Mouse (Mus musculus) forebrain, embryonic 12.5 days (tissue): Measurements from ENCODE around the gene Nodal. TPM values are rescaled to one million over a fixed set of nuclear protein-coding genes. Genes with fewer than 3 reads are reported as not detected.
"Not testable (repeated sequence)": the region's sequence is repeated elsewhere in the genome, so short reads cannot be mapped to it uniquely, and the experiment has no call there.

Source experiments
- ATAC-seq: fragments of 200-750 bp; cut with Nextera tagmentation; 2 replicates; pipeline ENCODE4 v1.8.0; 2017; ENCODE audit warnings: moderate TSS enrichment; ENCODE audit not compliant: low FRiP score
- H3K27ac ChIP-seq: fragments of 300-500 bp; sonication (generic); 2 replicates; pipeline ENCODE4 v1.5.1; 2016; ENCODE audit warnings: mild to moderate bottlenecking
- H3K27me3 ChIP-seq: fragments of 300-500 bp; sonication (generic); 2 replicates; pipeline ENCODE4 v1.6.1; 2016; ENCODE audit warnings: mild to moderate bottlenecking
- H3K36me3 ChIP-seq: fragments of 300-500 bp; sonication (generic); replicated peaks from 2 replicates; pipeline ENCODE4 v1.6.1; 2016; ENCODE audit warnings: mild to moderate bottlenecking
- H3K4me1 ChIP-seq: fragments of 300-500 bp; sonication (generic); 2 replicates; pipeline ENCODE4 v1.6.1; 2016
- H3K4me2 ChIP-seq: fragments of 300-500 bp; sonication (generic); 2 replicates; pipeline ENCODE4 v1.6.1; 2016; ENCODE audit warnings: mild to moderate bottlenecking, moderate library complexity
- H3K4me3 ChIP-seq: fragments of 300-500 bp; sonication (generic); replicated peaks from 2 replicates; pipeline ENCODE4 v1.5.1; 2016; ENCODE audit warnings: mild to moderate bottlenecking
- H3K9ac ChIP-seq: fragments of 300-500 bp; sonication (generic); 2 replicates; pipeline ENCODE4 v1.6.1; 2016; ENCODE audit warnings: mild to moderate bottlenecking
- H3K9me3 ChIP-seq: fragments of 300-500 bp; sonication (generic); 2 replicates; pipeline ENCODE4 v1.6.1; 2016
- WGBS: fragments of 180-500 bp; shearing (Covaris S2); methylation state at CpG from one replicate; pipeline ENCODE4 v1.1.7; 2016; 5-methylcytosine and 5-hydroxymethylcytosine counted together
- polyA plus RNA-seq: library from polyadenylated mRNA; unstranded; fragments of >200 nt; fragmentation: Nextera tagmentation; extraction: Ambion mirVana; gene quantifications from 2 replicates; pipeline ENCODE4 v1.2.1, GENCODE M21; 2016

Nodal gene
- polyA plus RNA-seq, 1 experiment from 2014 or later = not detected

GRCm38 (mm10) chr10:61443876-61444275 lies 26.1 kb downstream of the Nodal start:
- Histone ChIP-seq H3K4me3 (no peak overlapping the region), H3K9ac (no peak overlapping the region), H3K4me2 (no peak overlapping the region), H3K27ac (no peak overlapping the region), H3K4me1 (peaks cover 53% of the 10 kb centered on the region), H3K9me3 (no peaks in the 10 kb centered on the region), H3K36me3 (peaks cover 20% of the 10 kb centered on the region), H3K27me3 (no peaks in the 10 kb centered on the region)
- no peak for ATAC-seq
- 88% methylated on average over 1 of the region's 1 CpGs for WGBS

- Histone ChIP-seq H3K9me3 (no peaks in the 10 kb centered on the region), H3K27me3 (no peaks in the 10 kb centered on the region), H3K4me1 (peaks cover 64% of the 10 kb centered on the region), H3K4me3 (no peak overlapping the region), H3K36me3 (peaks cover 18% of the 10 kb centered on the region), H3K27ac (no peak overlapping the region), H3K4me2 (no peak overlapping the region), H3K9ac (no peak overlapping the region)
- 84% methylated on average over 3 of the region's 3 CpGs for WGBS
- no peak for ATAC-seq
Observed at GRCm38 (mm10) chr10:61445016-61445415, 27.2 kb downstream of the Nodal start.

GRCm38 (mm10) chr10:61447581-61448353 lies 30.0 kb downstream of the Nodal start:
- Histone ChIP-seq H3K36me3 (peaks cover 9% of the 10 kb centered on the region), H3K4me1 (peaks cover 80% of the 10 kb centered on the region), H3K4me2 (no peak overlapping the region), H3K27me3 (no peaks in the 10 kb centered on the region), H3K27ac (no peak overlapping the region), H3K9ac (no peak overlapping the region; the same call in 1 of the 2 replicates), H3K4me3 (no peak overlapping the region), H3K9me3 (no peaks in the 10 kb centered on the region)
- 80% methylated on average over 10 of the region's 10 CpGs for WGBS
- ATAC-seq = no peak

GRCm38 (mm10) chr10:61448834-61449233 lies 31.1 kb downstream of the Nodal start:
- no peaks in the 10 kb centered on the region for H3K9me3 ChIP-seq
- ATAC-seq = no peak
- no peak overlapping the region for H3K4me2 ChIP-seq
- H3K4me1 ChIP-seq = peaks cover 72% of the 10 kb centered on the region
- H3K27me3 ChIP-seq = no peaks in the 10 kb centered on the region
- no peak overlapping the region for H3K4me3 ChIP-seq
- H3K9ac ChIP-seq = no peak overlapping the region
- 82% methylated on average over 3 of the region's 3 CpGs for WGBS
- no peak overlapping the region for H3K27ac ChIP-seq
- H3K36me3 ChIP-seq = peaks cover 9% of the 10 kb centered on the region

- H3K27me3 ChIP-seq = no peaks in the 10 kb centered on the region
- H3K27ac ChIP-seq = no peak overlapping the region
- WGBS = 8% methylated on average over 8 of the region's 8 CpGs
- ATAC-seq = no peak
- H3K9ac ChIP-seq = peak overlapping the region; percentile 95
- H3K36me3 ChIP-seq = peaks cover 7% of the 10 kb centered on the region
- H3K9me3 ChIP-seq = no peaks in the 10 kb centered on the region
- peaks cover 48% of the 10 kb centered on the region for H3K4me1 ChIP-seq
- peak overlapping the region; percentile 79 for H3K4me2 ChIP-seq
- peak overlapping the region; percentile 99 for H3K4me3 ChIP-seq
Observed at GRCm38 (mm10) chr10:61451463-61451930, 33.7 kb downstream of the Nodal start.

- H3K27ac ChIP-seq = peak overlapping the region; percentile 88
- under 1% methylated on average over 39 of the region's 62 CpGs for WGBS
- ATAC-seq = peak; percentile 62
- H3K27me3 ChIP-seq = no peaks in the 10 kb centered on the region
- peak overlapping the region; percentile 79 for H3K4me2 ChIP-seq
- H3K9me3 ChIP-seq = no peaks in the 10 kb centered on the region
- peak overlapping the region; percentile 99 for H3K4me3 ChIP-seq
- H3K36me3 ChIP-seq = peaks cover 6% of the 10 kb centered on the region
- H3K9ac ChIP-seq = peak overlapping the region; percentile 95
- peaks cover 42% of the 10 kb centered on the region for H3K4me1 ChIP-seq
Observed at GRCm38 (mm10) chr10:61451931-61452617, 34.3 kb downstream of the Nodal start.

GRCm38 (mm10) chr10:61452645-61453044 lies 34.9 kb downstream of the Nodal start, which contains the start of gene Eif4ebp2:
Gene Eif4ebp2 (minus strand): TSS chr10:61452661.
- H3K9ac ChIP-seq = peak within 1 kb of the TSS; percentile 95
- no peaks in the 10 kb centered on the region for H3K9me3 ChIP-seq
- peaks cover under 1% of the 10 kb centered on the region for H3K36me3 ChIP-seq
- H3K4me3 ChIP-seq = peak within 1 kb of the TSS; percentile 99
- H3K27ac ChIP-seq = peak within 1 kb of the TSS; percentile 88
- 0% methylated on average over 28 of the region's 36 CpGs for WGBS
- H3K4me2 ChIP-seq = peak within 1 kb of the TSS; percentile 79
- peaks cover 39% of the 10 kb centered on the region for H3K4me1 ChIP-seq
- H3K27me3 ChIP-seq = no peaks in the 10 kb centered on the region
- peak; percentile 99 for ATAC-seq

GRCm38 (mm10) chr10:61453171-61453570 lies 35.4 kb downstream of the Nodal start:
- H3K36me3 ChIP-seq, H3K27me3 ChIP-seq, H3K9ac ChIP-seq, H3K27ac ChIP-seq, H3K9me3 ChIP-seq: not testable (repeated sequence)
- ATAC-seq = peak; percentile 21; the same call in 1 of the 2 replicates
- 86% methylated on average over 3 of the region's 3 CpGs for WGBS
- H3K4me1 ChIP-seq = peaks cover 34% of the 10 kb centered on the region
- peak overlapping the region; percentile 33; the same call in 1 of the 2 replicates for H3K4me2 ChIP-seq
- H3K4me3 ChIP-seq = peak overlapping the region; percentile 99

GRCm38 (mm10) chr10:61457182-61457581 lies 39.4 kb downstream of the Nodal start:
- 64% methylated on average over 3 of the region's 3 CpGs for WGBS
- Histone ChIP-seq H3K27ac (no peak overlapping the region), H3K4me3 (no peak overlapping the region), H3K9me3 (no peaks in the 10 kb centered on the region), H3K4me2 (no peak overlapping the region), H3K36me3 (no peaks in the 10 kb centered on the region), H3K9ac (no peak overlapping the region), H3K4me1 (no peaks in the 10 kb centered on the region), H3K27me3 (no peaks in the 10 kb centered on the region)
- no peak for ATAC-seq

- H3K4me3 ChIP-seq = no peak overlapping the region
- H3K4me1 ChIP-seq = no peaks in the 10 kb centered on the region
- no peaks in the 10 kb centered on the region for H3K9me3 ChIP-seq
- H3K27me3 ChIP-seq = no peaks in the 10 kb centered on the region
- 84% methylated on average over 4 of the region's 4 CpGs for WGBS
- no peak overlapping the region for H3K4me2 ChIP-seq
- H3K36me3 ChIP-seq = no peaks in the 10 kb centered on the region
- no peak for ATAC-seq
- H3K27ac ChIP-seq = no peak overlapping the region
- no peak overlapping the region for H3K9ac ChIP-seq
Observed at GRCm38 (mm10) chr10:61465009-61465408, 47.2 kb downstream of the Nodal start.

- 67% methylated on average over 8 of the region's 8 CpGs for WGBS
Observed at GRCm38 (mm10) chr10:61466242-61466641, 48.5 kb downstream of the Nodal start.

GRCm38 (mm10) chr10:61466873-61467272 lies 49.1 kb downstream of the Nodal start:
- H3K4me3 ChIP-seq = no peak overlapping the region
- no peaks in the 10 kb centered on the region for H3K4me1 ChIP-seq
- H3K4me2 ChIP-seq = no peak overlapping the region
- H3K36me3 ChIP-seq = no peaks in the 10 kb centered on the region
- no peaks in the 10 kb centered on the region for H3K9me3 ChIP-seq
- no peak overlapping the region for H3K9ac ChIP-seq
- no peak overlapping the region for H3K27ac ChIP-seq
- 27% methylated on average over 5 of the region's 5 CpGs for WGBS
- ATAC-seq = 0 out of 2 replicates have a peak, but pooled peaks have one; percentile 30
- no peaks in the 10 kb centered on the region for H3K27me3 ChIP-seq

More at GRCm38 (mm10) chr10:61466242-61466641, 48.5 kb downstream of the Nodal start:
- ATAC-seq = no peak
- Histone ChIP-seq H3K4me2 (no peak overlapping the region), H3K36me3 (no peaks in the 10 kb centered on the region), H3K27me3 (no peaks in the 10 kb centered on the region), H3K9ac (no peak overlapping the region), H3K27ac (no peak overlapping the region), H3K9me3 (no peaks in the 10 kb centered on the region), H3K4me1 (no peaks in the 10 kb centered on the region), H3K4me3 (no peak overlapping the region)
